Mouse (Mus musculus): ENCODE results near the gene Fam117b. TPM values are rescaled to one million over a fixed set of nuclear protein-coding genes. Genes with fewer than 3 reads are reported as not detected.

Gene Fam117b
- polyA plus RNA-seq, 1 experiment = 9.5 TPM

GRCm38 (mm10) chr1:59923201-59923600, 10.4 kb downstream of the Fam117b start:
- DNase-seq (ENCODE audit: low read depth in 1 of 2, low spot score in 2 of 2) = no peak
- TF ChIP-seq POLR2A (IDR thresholded peaks at IDR 0.05; ENCODE audit: low read depth, low read length) (no peak), CTCF (IDR thresholded peaks at IDR 0.05; ENCODE audit: extremely low read depth, insufficient read depth, insufficient read length, insufficient replicate concordance) (no peak)
- WGBS = 3% methylated on average over 1 of the region's 1 CpGs
- H3K4me3 ChIP-seq (ENCODE audit: extremely low read depth, insufficient read depth, insufficient read length) = no peak overlapping the region
- H3K4me1 ChIP-seq (ENCODE audit: control insufficient read depth, insufficient read depth, insufficient read length) = peaks cover 7% of the 10 kb centered on the region; the same call in 1 of the 2 replicates
- no peaks in the 10 kb centered on the region for H3K27me3 ChIP-seq (ENCODE audit: control insufficient read depth, insufficient read depth, low read length)
- peak overlapping the region; percentile 74 for H3K27ac ChIP-seq (ENCODE audit: insufficient read depth, low read length)
- no peaks in the 10 kb centered on the region for H3K36me3 ChIP-seq (ENCODE audit: control insufficient read depth, insufficient read depth, low read length)

GRCm38 (mm10) chr1:59923673-59924072, 10.9 kb downstream of the Fam117b start:
- peak overlapping the region; percentile 74 for H3K27ac ChIP-seq (ENCODE audit: insufficient read depth, low read length)
- WGBS = 80% methylated on average over 1 of the region's 1 CpGs
- DNase-seq (ENCODE audit: low read depth in 1 of 2, low spot score in 2 of 2) = no peak
- TF ChIP-seq POLR2A (IDR thresholded peaks at IDR 0.05; ENCODE audit: low read depth, low read length) (no peak), CTCF (IDR thresholded peaks at IDR 0.05; ENCODE audit: extremely low read depth, insufficient read depth, insufficient read length, insufficient replicate concordance) (no peak)
- H3K36me3 ChIP-seq (ENCODE audit: control insufficient read depth, insufficient read depth, low read length) = no peaks in the 10 kb centered on the region
- no peak overlapping the region for H3K4me3 ChIP-seq (ENCODE audit: extremely low read depth, insufficient read depth, insufficient read length)
- no peaks in the 10 kb centered on the region for H3K27me3 ChIP-seq (ENCODE audit: control insufficient read depth, insufficient read depth, low read length)
- H3K4me1 ChIP-seq (ENCODE audit: control insufficient read depth, insufficient read depth, insufficient read length) = peaks cover 7% of the 10 kb centered on the region; the same call in 1 of the 2 replicates

DNA sequence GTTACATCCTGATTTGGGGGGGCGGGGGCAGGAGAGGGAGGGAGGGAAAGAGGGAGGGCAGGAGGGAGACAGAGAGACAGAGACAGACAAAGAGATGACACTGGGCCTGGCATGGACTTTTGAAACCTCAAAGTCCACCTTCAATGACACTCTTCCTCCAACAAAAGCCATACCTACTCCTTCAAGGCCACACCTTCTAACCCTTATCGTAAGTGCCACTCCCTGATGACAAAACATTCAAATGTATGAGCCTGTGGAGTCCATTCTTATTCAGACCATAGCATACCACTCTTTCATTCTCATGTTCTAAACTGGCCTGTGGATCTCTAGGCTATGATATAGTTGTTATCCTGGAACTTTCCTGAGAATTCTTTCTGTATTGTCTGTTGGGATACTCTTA, 11.6 kb downstream of the Fam117b start:
- no peaks in the 10 kb centered on the region for H3K36me3 ChIP-seq (ENCODE audit: control insufficient read depth, insufficient read depth, low read length)
- WGBS = 92% methylated on average over 2 of the region's 2 CpGs
- no peak for TF ChIP-seq CTCF (IDR thresholded peaks at IDR 0.05; ENCODE audit: extremely low read depth, insufficient read depth, insufficient read length, insufficient replicate concordance)
- no peak for TF ChIP-seq POLR2A (IDR thresholded peaks at IDR 0.05; ENCODE audit: low read depth, low read length)
- no peaks in the 10 kb centered on the region for H3K27me3 ChIP-seq (ENCODE audit: control insufficient read depth, insufficient read depth, low read length)
- peaks cover 7% of the 10 kb centered on the region; the same call in 1 of the 2 replicates for H3K4me1 ChIP-seq (ENCODE audit: control insufficient read depth, insufficient read depth, insufficient read length)
- no peak overlapping the region for H3K4me3 ChIP-seq (ENCODE audit: extremely low read depth, insufficient read depth, insufficient read length)
- H3K27ac ChIP-seq (ENCODE audit: insufficient read depth, low read length) = no peak overlapping the region
- DNase-seq (ENCODE audit: low read depth in 1 of 2, low spot score in 2 of 2) = no peak

DNA sequence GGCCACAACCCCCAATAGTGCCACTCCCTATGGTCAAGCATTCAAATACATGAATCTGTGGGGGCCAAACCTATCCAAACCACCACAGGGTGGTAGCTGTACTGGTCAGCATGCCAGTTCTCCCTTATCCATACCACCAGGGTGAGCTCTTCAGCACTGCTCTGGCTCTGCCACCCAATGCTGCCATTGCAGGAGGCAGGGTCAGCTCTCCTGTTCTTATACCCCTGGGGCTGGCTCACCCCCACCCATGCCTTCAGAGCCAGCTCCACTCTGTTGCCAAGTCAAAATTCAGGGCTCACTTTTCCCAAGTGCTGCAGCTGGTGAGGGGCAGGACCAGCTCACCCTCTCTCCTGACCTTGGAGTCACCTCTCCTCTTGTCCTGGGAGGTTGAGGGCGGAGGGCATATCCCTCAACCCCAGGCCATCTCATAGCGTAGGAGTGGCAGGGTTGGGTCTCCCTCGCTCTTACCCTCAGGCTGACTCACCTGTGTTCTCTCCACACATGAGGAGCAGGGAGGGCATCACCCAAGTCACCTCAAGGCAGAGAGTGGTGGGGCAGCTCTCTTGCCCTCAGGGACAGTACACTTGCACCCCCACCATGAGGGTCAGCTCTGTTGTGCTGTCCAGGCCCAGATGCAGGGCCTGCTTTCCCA, 13.3 kb downstream of the Fam117b start:
- no peak overlapping the region for H3K4me3 ChIP-seq (ENCODE audit: extremely low read depth, insufficient read depth, insufficient read length)
- H3K36me3 ChIP-seq (ENCODE audit: control insufficient read depth, insufficient read depth, low read length) = no peaks in the 10 kb centered on the region
- H3K27me3 ChIP-seq (ENCODE audit: control insufficient read depth, insufficient read depth, low read length) = no peaks in the 10 kb centered on the region
- peaks cover 7% of the 10 kb centered on the region; the same call in 1 of the 2 replicates for H3K4me1 ChIP-seq (ENCODE audit: control insufficient read depth, insufficient read depth, insufficient read length)
- 94% methylated on average over 3 of the region's 3 CpGs for WGBS
- DNase-seq (ENCODE audit: low read depth in 1 of 2, low spot score in 2 of 2) = no peak
- H3K27ac ChIP-seq (ENCODE audit: insufficient read depth, low read length) = no peak overlapping the region
- TF ChIP-seq CTCF (IDR thresholded peaks at IDR 0.05; ENCODE audit: extremely low read depth, insufficient read depth, insufficient read length, insufficient replicate concordance) (no peak), POLR2A (IDR thresholded peaks at IDR 0.05; ENCODE audit: low read depth, low read length) (no peak)

- no peak overlapping the region for H3K4me3 ChIP-seq (ENCODE audit: extremely low read depth, insufficient read depth, insufficient read length)
- no peak overlapping the region for H3K27ac ChIP-seq (ENCODE audit: insufficient read depth, low read length)
- TF ChIP-seq CTCF (IDR thresholded peaks at IDR 0.05; ENCODE audit: extremely low read depth, insufficient read depth, insufficient read length, insufficient replicate concordance) = no peak
- no peak for TF ChIP-seq POLR2A (IDR thresholded peaks at IDR 0.05; ENCODE audit: low read depth, low read length)
These were observed 14.4 kb downstream of the Fam117b start for GRCm38 (mm10) chr1:59927131-59927680.

DNA sequence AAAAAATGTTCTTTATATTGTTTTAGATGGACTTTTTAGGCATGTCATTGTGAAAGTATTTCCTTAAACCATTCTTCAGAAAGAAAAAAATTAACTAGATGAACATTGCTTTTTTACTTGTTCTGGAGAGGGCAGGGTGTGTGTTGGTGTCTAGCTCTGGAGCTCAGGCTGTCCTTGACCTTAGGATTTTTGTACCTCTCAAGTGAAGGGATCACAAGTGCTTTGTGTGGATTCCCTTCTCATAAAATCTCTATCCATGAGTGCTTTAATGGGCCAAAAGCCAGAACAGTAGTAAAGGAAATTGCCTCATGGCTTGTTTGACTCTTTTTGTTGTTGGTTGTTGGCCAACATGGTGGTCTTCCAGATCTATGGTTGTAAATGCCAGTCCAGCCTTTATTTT, 18.1 kb downstream of the Fam117b start:
- Histone ChIP-seq H3K4me1 (ENCODE audit: control insufficient read depth, insufficient read depth, insufficient read length) (no peaks in the 10 kb centered on the region), H3K36me3 (ENCODE audit: control insufficient read depth, insufficient read depth, low read length) (no peaks in the 10 kb centered on the region), H3K27me3 (ENCODE audit: control insufficient read depth, insufficient read depth, low read length) (no peaks in the 10 kb centered on the region), H3K4me3 (ENCODE audit: extremely low read depth, insufficient read depth, insufficient read length) (no peak overlapping the region), H3K27ac (ENCODE audit: insufficient read depth, low read length) (no peak overlapping the region)
- DNase-seq (ENCODE audit: low read depth in 1 of 2, low spot score in 2 of 2) = no peak
- no peak for TF ChIP-seq CTCF (IDR thresholded peaks at IDR 0.05; ENCODE audit: extremely low read depth, insufficient read depth, insufficient read length, insufficient replicate concordance)
- TF ChIP-seq POLR2A (IDR thresholded peaks at IDR 0.05; ENCODE audit: low read depth, low read length) = no peak

More at GRCm38 (mm10) chr1:59927131-59927680, 14.4 kb downstream of the Fam117b start:
- no peaks in the 10 kb centered on the region for H3K36me3 ChIP-seq (ENCODE audit: control insufficient read depth, insufficient read depth, low read length)
- DNase-seq (ENCODE audit: low read depth in 1 of 2, low spot score in 2 of 2) = no peak
- 93% methylated on average over 2 of the region's 2 CpGs for WGBS
- H3K27me3 ChIP-seq (ENCODE audit: control insufficient read depth, insufficient read depth, low read length) = no peaks in the 10 kb centered on the region
- H3K4me1 ChIP-seq (ENCODE audit: control insufficient read depth, insufficient read depth, insufficient read length) = peaks cover 5% of the 10 kb centered on the region; the same call in 1 of the 2 replicates

- Histone ChIP-seq H3K36me3 (ENCODE audit: control insufficient read depth, insufficient read depth, low read length) (no peaks in the 10 kb centered on the region), H3K4me1 (ENCODE audit: control insufficient read depth, insufficient read depth, insufficient read length) (no peaks in the 10 kb centered on the region), H3K27ac (ENCODE audit: insufficient read depth, low read length) (no peak overlapping the region), H3K4me3 (ENCODE audit: extremely low read depth, insufficient read depth, insufficient read length) (no peak overlapping the region), H3K27me3 (ENCODE audit: control insufficient read depth, insufficient read depth, low read length) (no peaks in the 10 kb centered on the region)
- 98% methylated on average over 2 of the region's 2 CpGs for WGBS
- DNase-seq (ENCODE audit: low read depth in 1 of 2, low spot score in 2 of 2) = no peak
- TF ChIP-seq POLR2A (IDR thresholded peaks at IDR 0.05; ENCODE audit: low read depth, low read length) (no peak), CTCF (IDR thresholded peaks at IDR 0.05; ENCODE audit: extremely low read depth, insufficient read depth, insufficient read length, insufficient replicate concordance) (no peak)
These were observed 20.2 kb downstream of the Fam117b start for GRCm38 (mm10) chr1:59932991-59933390.

Data from spleen, adult 2 months (tissue).